Mouse (Mus musculus): ENCODE measurements around the gene Btd. TPM values are rescaled to one million over a fixed set of nuclear protein-coding genes. Genes with fewer than 3 reads are reported as not detected.

Btd gene
- 9.2 and 10.0 TPM in 2 replicates for polyA plus RNA-seq (2021; fragmentation: Nextera tagmentation)
- long read RNA-seq, experiment 1, transcript Btd-201 (4 exons, 2,324 nt): major isoform, 16 of 24 reads
- long read RNA-seq, experiment 1, partial matches to known transcripts: 5 of 24 reads
- long read RNA-seq, experiment 1, other reads (novel, unspliced or antisense): 1 of 24 reads
- long read RNA-seq, experiment 2, transcript Btd-201 (4 exons, 2,324 nt): major isoform, 64 of 73 reads
- long read RNA-seq, experiment 2, partial matches to known transcripts: 1 of 73 reads
- long read RNA-seq, experiment 2, other reads (novel, unspliced or antisense): 5 of 73 reads

DNA sequence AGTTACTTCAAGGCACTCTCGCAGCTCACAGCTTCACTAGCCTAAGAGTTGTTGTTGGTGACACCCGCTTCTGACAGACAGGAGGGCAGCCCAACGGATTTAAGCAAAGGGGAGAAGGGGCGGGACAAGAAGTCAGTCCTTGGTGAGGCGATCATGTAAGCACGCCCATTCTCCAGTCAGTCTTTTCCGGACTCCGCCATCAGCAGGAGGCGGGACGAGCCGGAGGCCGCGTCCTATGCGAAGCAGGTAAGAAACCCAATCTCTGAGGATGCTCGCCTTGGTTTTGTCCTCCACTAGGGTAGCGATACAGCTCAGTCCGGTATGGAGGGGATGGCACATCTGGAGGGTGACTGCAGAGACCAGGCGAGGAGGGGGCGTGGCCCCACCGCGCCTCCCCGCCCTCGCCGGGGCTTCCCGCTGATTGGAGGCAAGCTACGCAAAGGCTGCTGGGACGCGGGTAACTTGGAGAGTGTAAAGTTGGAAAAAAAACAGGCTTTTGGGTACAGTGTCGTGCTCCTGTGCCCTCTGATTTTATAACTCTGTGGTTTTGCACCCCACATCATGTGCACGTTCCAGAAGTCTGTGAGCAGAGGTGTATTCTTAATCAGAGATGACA is at the start of gene Btd, which contains the start of gene Hacl1:
Gene Btd, plus strand, starts transcription at position 139 of the 616 bp plus-strand sequence.
Gene Hacl1, minus strand, starts transcription at position 397 of the 616 bp plus-strand sequence.

DNA sequence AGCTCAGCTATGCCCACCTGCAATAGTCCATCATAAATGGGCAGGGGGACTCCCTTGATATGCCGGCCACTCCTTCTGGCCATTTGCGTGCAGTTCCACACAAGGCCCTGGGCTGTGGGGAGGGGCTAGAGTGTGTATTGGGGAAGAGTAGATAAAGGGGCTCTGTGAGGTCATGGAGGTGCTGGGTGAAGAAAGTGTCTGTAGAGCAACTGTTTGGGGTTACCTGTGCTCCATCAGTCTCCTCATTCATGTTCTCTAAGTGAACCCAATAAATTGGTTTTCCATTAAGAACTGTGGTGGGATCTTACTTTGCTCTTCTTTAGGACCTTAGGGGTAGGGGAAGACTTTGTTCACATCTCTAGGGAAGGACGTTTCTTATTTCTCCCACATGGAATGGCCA is 49.6 kb upstream of the Btd start, which contains the start of gene Colq:
Gene Colq, minus strand, starts transcription at position 101 of the 400 bp plus-strand sequence.

DNA sequence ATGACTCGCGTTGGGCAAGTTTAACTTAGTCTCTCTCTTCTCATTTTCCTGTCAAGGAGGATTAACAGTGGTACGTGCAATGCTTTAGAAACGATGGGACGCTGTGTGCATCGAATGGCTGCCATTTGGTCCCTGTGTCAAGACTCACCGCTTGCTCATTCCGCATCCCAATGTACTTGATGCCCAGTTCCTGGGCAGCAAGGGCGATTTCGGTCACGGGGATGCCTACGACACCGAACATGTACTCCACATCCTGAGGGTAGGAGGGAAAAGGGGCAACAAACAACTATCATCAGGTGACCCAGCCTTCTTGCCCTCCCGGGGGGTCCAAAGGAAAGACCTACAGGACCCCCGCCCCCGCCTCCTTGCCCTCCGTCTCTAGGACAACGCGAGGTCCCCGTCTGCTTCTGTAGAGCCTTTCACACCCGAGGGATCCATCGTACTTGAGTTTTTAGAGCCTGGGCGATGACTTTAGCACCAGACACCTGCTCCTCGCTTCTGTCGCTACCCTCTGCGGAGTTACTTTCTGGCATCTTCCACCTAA is 410 bp upstream of the Btd start, which contains the start of gene Gm49387:
Gene Gm49387, minus strand, starts transcription at position 533 of the 544 bp plus-strand sequence.

Other genes starting within 250 kb of the Btd start
- 33.9 and 42.8 TPM in 2 replicates for gene Sh3bp5, start 204.9 kb upstream of the Btd start, polyA plus RNA-seq (2021; fragmentation: Nextera tagmentation)
- gene Eaf1, start 146.6 kb upstream of the Btd start, polyA plus RNA-seq (2021; fragmentation: Nextera tagmentation): 3.3 and 3.7 TPM in 2 replicates
- gene Mettl6, start 146.0 kb upstream of the Btd start, polyA plus RNA-seq (2021; fragmentation: Nextera tagmentation): 11.0 and 13.7 TPM in 2 replicates
- gene Colq, start 49.7 kb upstream of the Btd start, polyA plus RNA-seq (2021; fragmentation: Nextera tagmentation): 0.30 and 0.39 TPM in 2 replicates
- not detected in 2 replicates for gene Gm49387, start 150 bp upstream of the Btd start, polyA plus RNA-seq (2021; fragmentation: Nextera tagmentation)
- gene Hacl1, start 258 bp downstream of the Btd start, polyA plus RNA-seq (2021; fragmentation: Nextera tagmentation): 13.8 and 18.3 TPM in 2 replicates
- 2.3 and 3.0 TPM in 2 replicates for gene Ankrd28, start 189.6 kb downstream of the Btd start, polyA plus RNA-seq (2021; fragmentation: Nextera tagmentation)